Mouse (Mus musculus) right cerebral cortex, adult 18-20 months (tissue): ENCODE measurements around the gene Per1.
A peak's percentile ranks its signal among the peaks of the same experiment; 100 is the strongest.

Source experiments
- DNase-seq: peaks from one replicate; pipeline ENCODE4 v3.0.0; 2022; ENCODE audit warnings: mixed read lengths

The Per1 gene

DNA sequence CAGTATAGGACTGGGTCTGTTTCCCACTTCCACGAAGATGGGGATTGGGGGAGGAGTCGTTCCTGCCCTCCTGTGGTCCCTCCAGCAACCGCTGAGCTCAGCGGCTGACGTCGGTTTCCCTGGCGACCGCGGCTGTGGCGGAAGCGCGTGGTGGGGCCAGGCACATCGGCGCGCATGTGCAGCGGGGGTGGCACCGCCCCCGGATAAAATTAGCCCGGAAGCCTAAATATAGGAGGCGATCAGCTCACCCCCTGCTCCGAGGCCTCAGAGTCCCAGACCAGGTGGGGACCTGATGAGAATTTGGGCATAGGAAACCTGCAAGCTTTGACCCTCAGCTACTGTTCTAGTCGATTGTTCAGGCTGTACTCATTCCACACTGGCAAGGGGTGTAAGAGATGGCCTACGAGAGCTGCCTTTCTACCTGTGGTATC, 4.9 kb downstream of the Per1 start:
- peak; percentile 96 for DNase-seq

DNA sequence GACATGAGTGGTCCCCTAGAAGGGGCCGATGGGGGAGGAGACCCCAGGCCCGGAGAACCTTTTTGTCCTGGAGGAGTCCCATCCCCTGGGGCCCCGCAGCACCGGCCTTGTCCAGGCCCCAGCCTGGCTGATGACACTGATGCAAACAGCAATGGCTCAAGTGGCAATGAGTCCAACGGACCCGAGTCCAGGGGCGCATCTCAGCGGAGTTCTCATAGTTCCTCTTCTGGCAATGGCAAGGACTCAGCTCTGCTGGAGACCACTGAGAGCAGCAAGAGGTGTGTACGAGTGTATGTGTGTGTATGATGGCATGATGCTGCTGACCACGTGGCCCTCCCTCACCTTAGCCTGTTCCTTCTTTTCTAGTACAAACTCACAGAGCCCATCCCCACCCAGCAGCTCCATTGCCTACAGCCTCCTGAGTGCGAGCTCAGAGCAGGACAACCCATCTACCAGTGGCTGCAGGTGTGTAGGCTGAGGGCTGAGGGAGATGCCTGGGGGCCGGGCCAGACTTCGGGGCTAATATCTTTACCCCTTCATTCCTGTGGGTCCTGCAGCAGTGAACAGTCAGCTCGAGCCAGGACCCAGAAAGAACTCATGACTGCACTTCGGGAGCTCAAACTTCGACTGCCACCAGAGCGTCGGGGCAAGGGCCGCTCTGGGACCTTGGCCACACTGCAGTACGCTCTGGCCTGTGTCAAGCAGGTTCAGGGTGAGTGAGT, 5.8 kb downstream of the Per1 start:
- no peak for DNase-seq

DNA sequence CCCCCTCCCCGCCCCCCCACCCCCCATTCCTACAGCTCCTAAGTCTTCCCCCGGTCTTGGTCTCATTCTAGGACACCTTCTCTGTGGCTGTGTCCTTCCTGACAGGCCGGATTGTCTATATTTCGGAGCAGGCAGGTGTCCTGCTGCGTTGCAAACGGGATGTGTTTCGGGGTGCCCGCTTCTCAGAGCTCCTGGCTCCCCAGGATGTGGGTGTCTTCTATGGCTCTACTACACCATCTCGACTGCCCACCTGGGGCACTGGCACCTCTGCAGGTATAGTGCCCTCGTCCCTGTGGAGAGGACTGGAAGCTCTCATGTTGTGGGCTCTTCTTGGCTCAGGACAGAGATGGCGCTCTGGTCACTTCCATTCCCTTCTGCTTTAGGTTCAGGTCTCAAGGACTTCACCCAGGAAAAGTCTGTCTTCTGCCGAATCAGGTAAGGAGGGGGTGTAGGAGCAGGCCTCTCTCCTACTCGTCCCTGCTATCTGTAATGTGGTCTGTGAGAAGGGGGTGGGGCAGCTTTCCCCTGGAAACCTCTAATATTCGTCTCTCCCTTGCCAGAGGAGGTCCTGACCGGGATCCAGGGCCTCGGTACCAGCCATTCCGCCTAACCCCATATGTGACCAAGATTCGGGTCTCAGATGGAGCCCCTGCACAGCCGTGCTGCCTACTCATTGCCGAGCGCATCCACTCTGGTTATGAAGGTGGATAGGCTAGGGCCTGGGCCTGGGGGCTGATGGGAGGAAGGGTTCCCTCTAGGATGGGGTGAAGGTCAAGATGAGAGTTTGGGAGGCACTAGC, 6.8 kb downstream of the Per1 start:
- DNase-seq: no peak

DNA sequence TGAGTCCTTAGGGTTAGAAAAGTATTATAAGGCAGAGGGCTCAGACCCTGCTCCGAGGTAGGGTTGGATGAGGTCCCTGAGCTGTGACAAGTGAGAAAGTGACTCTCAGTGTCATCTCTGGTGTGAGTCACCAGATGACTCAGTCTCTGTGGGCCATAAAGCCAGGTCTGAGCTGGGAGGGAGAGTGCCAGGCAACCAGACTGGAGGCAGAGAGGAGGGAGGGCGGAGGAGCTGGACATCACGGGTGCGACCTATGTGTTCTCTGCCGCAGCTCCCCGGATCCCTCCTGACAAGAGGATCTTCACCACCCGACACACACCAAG, 7.3 kb downstream of the Per1 start:
- no peak for DNase-seq

DNA sequence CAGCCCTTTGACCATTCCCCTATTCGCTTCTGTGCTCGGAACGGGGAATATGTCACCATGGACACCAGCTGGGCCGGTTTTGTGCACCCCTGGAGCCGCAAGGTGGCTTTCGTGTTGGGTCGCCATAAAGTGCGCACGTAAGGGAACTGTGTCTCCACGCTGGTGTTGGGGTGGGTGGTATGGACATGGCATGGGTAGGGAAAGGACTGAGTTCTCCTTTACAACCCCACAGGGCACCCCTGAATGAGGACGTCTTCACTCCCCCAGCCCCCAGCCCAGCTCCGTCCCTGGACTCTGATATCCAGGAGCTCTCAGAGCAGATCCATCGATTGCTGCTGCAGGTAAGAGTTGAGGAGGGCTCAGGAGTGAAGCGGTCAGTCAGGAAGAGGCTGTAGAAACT, 8.1 kb downstream of the Per1 start:
- DNase-seq: no peak

DNA sequence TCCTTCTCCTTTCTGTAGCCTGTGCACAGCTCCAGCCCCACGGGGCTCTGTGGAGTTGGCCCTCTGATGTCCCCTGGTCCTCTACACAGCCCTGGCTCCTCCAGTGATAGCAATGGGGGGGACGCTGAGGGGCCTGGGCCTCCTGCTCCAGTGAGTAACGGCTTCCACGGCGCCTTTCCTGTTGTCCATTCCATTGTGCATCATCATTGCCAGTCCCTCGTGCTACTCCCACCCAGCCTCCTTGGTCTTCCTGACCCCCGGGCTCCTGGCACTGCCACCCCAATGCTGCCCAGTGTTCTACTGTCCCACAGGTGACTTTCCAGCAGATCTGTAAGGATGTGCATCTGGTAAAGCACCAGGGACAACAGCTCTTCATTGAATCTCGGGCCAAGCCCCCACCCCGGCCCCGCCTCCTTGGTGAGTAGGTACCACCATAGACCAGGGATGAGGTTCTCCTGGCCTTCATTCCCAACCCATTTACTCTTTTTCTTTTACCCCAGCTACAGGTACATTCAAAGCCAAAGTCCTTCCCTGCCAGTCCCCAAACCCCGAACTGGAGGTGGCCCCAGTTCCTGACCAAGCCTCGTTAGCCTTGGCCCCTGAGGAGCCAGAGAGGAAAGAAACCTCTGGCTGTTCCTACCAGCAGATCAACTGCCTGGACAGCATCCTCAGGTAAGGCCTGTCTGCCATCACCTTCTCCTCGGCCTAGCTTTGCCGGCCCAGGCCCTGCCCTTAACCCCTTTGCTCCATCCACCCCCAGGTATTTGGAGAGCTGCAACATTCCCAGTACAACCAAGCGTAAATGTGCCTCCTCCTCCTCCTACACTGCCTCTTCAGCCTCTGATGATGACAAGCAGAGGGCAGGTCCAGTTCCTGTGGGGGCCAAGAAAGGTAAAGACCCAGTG, 8.8 kb downstream of the Per1 start:
- DNase-seq: no peak

DNA sequence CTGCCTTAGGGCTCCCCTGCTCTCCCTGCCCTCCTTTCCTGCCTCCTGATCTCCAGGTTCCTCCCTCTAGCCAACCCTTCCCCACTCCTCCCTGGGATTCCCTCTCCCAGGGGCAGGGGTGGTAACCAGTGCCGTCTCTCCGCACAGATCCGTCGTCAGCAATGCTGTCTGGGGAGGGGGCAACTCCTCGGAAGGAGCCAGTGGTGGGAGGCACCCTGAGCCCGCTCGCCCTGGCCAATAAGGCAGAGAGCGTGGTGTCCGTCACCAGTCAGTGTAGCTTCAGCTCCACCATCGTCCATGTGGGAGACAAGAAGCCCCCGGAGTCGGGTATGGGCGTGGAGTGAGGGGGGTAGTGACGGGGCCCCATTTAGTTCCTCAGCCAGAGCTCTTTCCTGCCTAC, 9.5 kb downstream of the Per1 start:
- no peak for DNase-seq

DNA sequence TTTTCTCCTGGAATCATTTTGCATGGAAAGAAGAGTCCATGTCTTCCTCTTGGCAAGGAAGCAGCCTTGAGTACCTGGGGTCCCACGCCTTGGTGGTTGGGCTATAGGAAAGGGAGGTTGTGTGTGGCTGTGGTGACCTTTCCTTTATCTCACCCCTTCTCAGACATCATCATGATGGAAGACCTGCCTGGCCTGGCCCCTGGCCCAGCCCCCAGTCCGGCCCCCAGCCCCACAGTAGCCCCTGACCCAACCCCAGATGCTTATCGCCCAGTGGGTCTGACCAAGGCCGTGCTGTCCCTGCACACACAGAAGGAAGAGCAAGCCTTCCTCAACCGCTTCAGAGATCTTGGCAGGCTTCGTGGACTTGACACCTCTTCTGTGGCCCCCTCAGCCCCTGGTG, 10.2 kb downstream of the Per1 start:
- no peak for DNase-seq

DNA sequence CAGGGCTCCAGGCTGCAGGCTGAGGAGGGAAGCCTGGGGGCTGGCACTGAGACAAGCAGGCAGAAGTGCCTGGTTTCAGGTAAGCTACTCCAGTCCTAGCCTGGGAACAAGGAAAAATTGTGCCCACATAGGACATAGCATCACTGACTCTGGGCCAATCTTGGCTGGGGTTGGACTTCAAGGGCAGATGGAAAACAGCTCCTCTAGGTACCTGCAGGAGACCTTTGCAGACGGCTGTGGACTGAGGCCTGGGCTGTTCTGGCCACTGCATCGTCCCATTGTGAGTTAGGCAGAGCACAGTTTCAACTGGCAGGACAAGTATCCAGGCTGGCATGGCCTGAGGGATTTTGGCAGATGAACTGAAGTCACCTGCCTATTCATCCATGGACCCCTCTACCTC, 10.8 kb downstream of the Per1 start:
- no peak for DNase-seq

DNA sequence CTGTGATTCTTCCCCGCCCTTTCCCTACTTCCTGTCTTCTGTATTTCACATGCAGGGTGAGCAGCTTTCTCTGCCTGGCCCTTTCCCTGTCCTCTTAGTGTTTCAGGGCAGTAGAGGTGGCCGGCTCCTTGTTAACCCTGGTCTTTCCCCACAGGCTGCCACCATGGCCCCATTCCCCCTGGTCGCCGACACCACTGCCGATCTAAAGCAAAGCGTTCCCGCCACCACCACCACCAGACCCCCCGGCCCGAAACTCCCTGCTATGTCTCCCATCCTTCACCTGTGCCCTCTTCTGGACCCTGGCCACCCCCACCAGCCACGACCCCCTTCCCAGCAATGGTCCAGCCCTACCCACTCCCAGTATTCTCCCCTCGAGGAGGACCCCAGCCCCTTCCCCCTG, 11.3 kb downstream of the Per1 start:
- DNase-seq: no peak

DNA sequence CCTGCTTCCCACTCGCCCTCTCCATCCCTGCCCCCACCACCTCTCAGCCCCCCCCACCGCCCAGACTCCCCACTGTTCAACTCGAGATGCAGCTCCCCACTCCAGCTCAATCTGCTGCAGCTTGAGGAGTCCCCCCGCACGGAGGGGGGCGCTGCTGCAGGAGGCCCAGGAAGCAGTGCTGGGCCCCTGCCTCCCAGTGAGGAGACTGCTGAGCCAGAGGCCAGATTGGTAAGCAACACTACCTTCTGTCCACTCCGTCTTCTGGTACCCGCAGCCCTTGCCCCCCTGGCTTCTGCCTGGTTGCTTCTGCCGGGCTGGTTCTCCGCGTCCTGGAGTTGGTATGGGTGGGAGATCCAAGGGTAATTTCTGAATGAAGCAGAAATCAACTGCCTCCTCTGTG, 11.8 kb downstream of the Per1 start:
- no peak for DNase-seq

DNA sequence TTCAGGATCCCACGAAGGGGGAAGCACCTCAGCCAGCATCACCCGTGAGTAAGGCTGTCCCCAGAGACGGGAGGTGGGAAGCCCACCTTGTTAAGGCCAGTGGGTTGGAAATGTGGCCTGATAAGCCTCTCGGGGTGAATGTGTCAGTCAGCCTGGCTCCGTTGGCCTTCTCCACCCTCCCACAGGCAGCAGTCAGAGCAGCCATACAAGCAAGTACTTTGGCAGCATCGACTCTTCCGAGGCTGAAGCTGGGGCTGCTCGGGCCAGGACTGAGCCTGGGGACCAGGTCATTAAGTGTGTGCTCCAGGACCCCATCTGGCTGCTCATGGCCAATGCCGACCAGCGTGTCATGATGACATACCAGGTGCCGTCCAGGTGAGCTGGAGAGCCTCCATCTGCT, 12.7 kb downstream of the Per1 start:
- DNase-seq: no peak

DNA sequence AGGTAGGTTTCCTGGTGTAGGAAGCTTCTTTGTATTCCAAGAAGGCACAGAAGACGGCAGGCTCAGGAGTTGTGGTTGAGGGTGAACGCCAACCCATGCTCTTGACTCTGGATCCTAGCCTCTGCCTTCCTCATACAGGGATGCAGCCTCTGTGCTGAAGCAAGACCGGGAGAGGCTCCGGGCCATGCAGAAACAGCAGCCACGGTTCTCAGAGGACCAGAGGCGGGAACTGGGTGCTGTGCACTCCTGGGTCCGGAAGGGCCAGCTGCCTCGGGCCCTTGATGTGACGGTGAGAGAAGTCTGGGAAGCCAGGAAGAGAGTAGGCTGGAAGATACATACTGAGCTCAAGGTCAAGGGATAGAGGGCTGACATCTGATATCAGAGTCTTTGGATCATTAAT, 13.2 kb downstream of the Per1 start:
- DNase-seq: no peak

DNA sequence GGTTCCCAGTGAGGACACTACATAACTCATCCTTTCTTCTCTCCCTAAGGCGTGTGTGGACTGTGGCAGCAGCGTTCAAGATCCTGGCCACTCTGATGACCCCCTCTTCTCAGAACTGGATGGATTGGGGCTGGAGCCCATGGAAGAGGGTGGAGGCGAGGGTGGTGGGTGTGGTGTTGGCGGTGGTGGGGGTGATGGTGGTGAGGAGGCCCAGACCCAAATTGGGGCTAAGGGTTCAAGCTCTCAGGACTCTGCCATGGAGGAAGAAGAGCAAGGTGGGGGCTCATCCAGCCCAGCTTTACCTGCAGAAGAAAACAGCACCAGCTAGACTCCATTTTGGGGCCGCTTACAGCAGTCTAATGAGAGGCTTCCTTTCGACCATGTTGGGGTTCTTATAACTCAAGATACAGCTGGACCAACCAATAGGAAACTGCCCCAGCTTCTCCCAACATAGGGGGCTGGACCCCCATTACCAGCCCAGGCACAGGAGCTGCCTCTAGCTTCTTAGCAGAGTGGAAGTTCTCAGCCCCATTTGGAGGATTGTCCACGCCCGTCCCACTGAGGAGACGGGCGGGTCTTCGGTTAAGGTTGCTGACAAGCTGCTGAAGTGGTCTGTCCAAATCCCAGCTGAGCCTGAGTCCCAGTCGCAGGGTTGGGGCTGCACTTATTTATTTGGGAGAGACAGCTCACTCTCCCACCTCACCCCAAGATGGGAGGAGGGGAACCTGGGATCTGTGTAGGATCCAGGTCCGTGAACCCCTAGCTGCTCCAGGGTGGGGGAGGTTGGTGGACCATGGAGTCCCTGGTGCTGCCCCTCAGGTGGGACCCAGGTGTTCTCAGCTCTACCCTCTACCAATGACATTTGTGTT, 14.2 kb downstream of the Per1 start:
- DNase-seq: no peak

DNA sequence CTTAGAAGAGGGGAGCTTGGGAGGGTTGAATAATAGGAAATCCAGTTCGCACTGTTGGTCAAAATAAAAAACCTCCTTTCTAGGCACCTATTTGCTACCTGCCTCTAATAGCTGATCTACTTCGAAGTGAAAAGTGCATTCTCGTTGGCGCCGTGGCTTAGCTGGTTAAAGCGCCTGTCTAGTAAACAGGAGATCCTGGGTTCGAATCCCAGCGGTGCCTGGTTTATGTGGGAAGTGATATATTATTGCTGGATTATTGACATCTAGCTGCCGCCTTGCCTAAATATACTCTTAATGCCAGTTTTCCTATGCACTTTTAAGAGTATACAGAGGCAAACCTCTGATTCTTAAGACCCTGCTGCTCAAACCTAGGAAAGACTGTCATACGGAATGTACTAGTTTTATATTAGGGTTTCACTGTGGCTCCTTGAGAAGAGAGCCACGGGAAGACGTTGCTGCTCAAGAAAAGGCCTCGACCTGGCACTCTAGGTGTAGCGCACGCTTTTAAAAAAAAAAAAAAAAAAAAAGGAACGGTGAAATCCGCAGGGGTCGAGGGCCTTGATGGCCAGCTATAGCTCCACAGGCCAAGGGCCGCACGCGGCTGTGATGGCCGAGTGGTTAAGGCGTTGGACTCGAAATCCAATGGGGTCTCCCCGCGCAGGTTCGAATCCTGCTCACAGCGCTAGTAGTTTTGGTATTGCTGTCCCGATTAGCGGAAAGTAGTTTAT, 15.5 kb downstream of the Per1 start:
- peak; percentile 82 for DNase-seq

DNA sequence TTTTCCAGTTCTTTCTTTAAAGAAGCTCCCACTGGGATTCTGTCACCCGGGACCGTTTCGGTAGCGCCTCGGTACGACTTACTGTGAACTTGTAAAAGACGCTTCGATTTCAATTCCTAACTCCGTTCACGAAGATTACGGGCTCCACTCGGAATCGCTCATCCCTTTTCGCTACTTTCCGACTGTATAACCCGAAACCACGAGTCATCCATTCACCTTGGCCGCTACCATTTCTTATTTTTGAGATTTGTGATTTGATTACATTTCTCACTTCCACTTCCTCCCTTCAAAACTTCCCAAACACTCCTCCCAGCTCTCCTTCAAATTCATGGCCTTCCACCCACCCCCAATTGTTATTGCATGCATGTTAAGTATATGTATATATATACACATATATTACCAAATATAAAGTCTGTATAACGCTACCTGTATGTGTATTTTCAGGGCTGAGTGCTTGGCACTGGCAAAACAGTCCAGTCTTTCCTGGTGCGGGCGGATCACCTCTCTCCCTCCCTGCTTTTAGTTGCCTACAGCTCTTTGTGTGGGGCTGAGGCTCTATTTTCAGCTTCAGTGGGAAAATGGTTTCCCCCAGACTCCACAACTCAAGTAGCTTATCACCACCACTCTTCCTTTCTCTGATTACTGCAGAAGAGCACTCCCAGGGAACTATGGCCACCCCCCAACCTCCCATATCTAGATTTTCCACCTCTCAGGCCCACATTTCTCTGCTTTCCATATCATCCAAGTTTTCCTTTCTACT, 16.2 kb downstream of the Per1 start:
- no peak for DNase-seq

DNA sequence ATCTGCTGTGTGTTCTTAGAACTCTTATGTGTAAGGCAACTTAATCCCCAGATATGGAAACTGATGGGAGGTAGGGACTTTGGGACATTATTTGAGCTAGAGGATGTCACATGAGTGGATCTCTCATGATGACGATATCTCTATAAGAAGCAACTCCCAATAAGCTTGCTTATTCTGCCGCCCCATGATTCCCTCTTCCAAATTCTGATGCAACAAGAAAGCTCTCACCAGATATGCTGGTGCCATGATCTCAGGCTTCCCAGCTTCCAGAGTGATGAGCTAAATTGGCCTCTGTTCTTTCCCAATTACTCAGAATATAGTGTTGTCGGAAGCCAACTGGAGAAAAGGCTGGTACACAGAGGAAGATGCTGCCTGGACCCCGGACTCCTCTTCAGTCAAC, 16.8 kb downstream of the Per1 start:
- DNase-seq: peak; percentile 60

DNA sequence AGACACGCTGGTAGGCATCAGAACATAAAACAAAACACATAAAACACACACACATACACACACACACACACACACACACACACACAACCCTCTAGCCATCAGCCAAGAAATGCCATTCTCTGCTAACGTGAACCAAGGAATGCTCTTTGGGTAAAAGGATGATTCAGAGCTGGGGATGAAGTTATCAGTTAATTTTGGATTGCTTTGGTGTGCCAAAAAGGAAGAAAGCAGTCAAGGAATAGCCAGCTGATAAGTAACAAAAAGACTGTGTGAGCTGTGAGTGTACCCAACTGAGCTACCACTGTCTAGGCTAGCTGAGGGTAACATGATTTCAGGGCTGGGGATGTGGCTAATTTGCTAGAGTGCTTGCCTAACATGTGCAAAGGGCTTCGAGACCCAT, 19.0 kb downstream of the Per1 start:
- DNase-seq: no peak

DNA sequence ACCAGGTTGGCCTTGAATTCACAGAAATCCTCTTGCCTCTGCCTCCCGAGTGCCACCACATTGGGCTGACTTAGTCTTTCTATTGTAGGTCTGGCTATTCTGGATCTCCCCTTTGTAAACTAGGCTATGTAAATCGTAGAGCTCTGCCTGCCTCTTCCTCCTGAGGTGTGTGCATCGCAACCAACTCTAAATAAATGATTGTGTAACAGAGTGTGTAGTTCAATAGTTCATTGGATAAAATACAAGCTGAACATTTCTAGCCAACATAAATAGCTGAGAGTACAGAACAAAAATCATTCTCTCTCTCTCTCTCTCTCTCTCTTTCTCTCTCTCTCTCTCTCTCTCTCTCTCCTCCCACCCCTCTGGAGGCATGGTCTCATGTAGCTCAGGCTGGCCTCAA, 19.6 kb downstream of the Per1 start:
- no peak for DNase-seq

DNA sequence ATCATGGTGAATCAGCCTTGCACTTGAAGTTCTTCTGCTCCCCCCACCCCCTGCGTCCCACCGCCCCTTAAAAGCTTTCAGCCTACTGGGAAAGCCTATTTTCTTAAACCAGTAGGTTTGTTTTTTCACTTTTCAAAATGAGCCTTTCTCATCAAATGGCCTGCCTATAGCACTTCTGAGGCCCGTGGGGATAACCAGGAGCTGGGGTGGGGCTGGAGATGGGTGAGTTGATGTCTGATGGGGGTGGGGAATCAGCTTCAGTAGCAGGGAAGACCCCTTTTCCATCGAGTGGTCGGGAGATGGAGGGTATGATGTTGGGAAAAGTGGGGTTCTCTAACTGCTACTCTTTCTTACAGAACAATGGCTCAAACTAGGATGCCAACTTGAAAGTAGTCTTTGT, 21.8 kb downstream of the Per1 start:
- no peak for DNase-seq
